Mouse (Mus musculus) adrenal gland, postnatal 25 days (tissue): Measurements from ENCODE around the gene Ppp1r12b. TPM values are rescaled to one million over a fixed set of nuclear protein-coding genes. Genes with fewer than 3 reads are reported as not detected.

ENCODE experiments used
- DNase-seq: peaks from one replicate; pipeline ENCODE4 v3.0.0; 2021; ENCODE audit warnings: mixed read lengths
- total RNA-seq: library from RNA; stranded (reverse); gene quantifications from 2 replicates; pipeline ENCODE4 v1.2.3, GENCODE M21; 2021

The Ppp1r12b gene
- total RNA-seq, 1 experiment from 2014 or later: 15.2 TPM

- no peak for DNase-seq
Measured at GRCm38 (mm10) chr1:134796076-134796475, 159.7 kb downstream of the Ppp1r12b start.

- DNase-seq: no peak
Measured at GRCm38 (mm10) chr1:134791456-134791855, 164.3 kb downstream of the Ppp1r12b start.

- DNase-seq: no peak
Measured at GRCm38 (mm10) chr1:134790716-134791439, 164.9 kb downstream of the Ppp1r12b start.

GRCm38 (mm10) chr1:134788096-134788495 lies 167.6 kb downstream of the Ppp1r12b start:
- DNase-seq: no peak

- DNase-seq: no peak
Measured at GRCm38 (mm10) chr1:134784911-134785310, 170.8 kb downstream of the Ppp1r12b start.

GRCm38 (mm10) chr1:134784481-134784880 lies 171.3 kb downstream of the Ppp1r12b start:
- no peak for DNase-seq

- no peak for DNase-seq
Measured at GRCm38 (mm10) chr1:134783958-134784357, 171.8 kb downstream of the Ppp1r12b start.

- no peak for DNase-seq
Measured at GRCm38 (mm10) chr1:134782797-134783196, 172.9 kb downstream of the Ppp1r12b start.

GRCm38 (mm10) chr1:134777936-134778548 lies 177.7 kb downstream of the Ppp1r12b start:
- DNase-seq: no peak

GRCm38 (mm10) chr1:134777201-134777885 lies 178.4 kb downstream of the Ppp1r12b start:
- no peak for DNase-seq

- DNase-seq: no peak
Measured at GRCm38 (mm10) chr1:134775631-134776030, 180.1 kb downstream of the Ppp1r12b start.

GRCm38 (mm10) chr1:134774728-134775287 lies 180.9 kb downstream of the Ppp1r12b start:
- peak; percentile 24 for DNase-seq

GRCm38 (mm10) chr1:134774247-134774646 lies 181.5 kb downstream of the Ppp1r12b start:
- no peak for DNase-seq

GRCm38 (mm10) chr1:134773256-134773655 lies 182.5 kb downstream of the Ppp1r12b start:
- DNase-seq: no peak

- DNase-seq: no peak
Measured at GRCm38 (mm10) chr1:134772821-134773220, 182.9 kb downstream of the Ppp1r12b start.

GRCm38 (mm10) chr1:134771999-134772398 lies 183.7 kb downstream of the Ppp1r12b start:
- no peak for DNase-seq

GRCm38 (mm10) chr1:134771353-134771752 lies 184.4 kb downstream of the Ppp1r12b start:
- no peak for DNase-seq

GRCm38 (mm10) chr1:134770312-134770711 lies 185.4 kb downstream of the Ppp1r12b start:
- no peak for DNase-seq

GRCm38 (mm10) chr1:134766448-134766847 lies 189.3 kb downstream of the Ppp1r12b start:
- no peak for DNase-seq

- DNase-seq: no peak
Measured at GRCm38 (mm10) chr1:134764831-134765458, 190.8 kb downstream of the Ppp1r12b start.

GRCm38 (mm10) chr1:134763776-134764438 lies 191.8 kb downstream of the Ppp1r12b start:
- no peak for DNase-seq

- no peak for DNase-seq
Measured at GRCm38 (mm10) chr1:134763250-134763649, 192.5 kb downstream of the Ppp1r12b start.
